Mouse (Mus musculus) G1E (cell line): ENCODE measurements around the gene Gm10382.

Experiments
- CTCF ChIP-seq: IDR thresholded peaks from 2 replicates; pipeline ENCODE4 v1.5.1; 2012; ENCODE audit warnings: low read depth, low read length, inconsistent platforms, mixed read lengths
- GATA1 ChIP-seq: IDR thresholded peaks from 2 replicates; pipeline ENCODE4 v1.6.1; 2012; ENCODE audit warnings: borderline replicate concordance, low read length, inconsistent platforms, mixed read lengths
- POLR2AphosphoS5 ChIP-seq: IDR thresholded peaks from 2 replicates; pipeline ENCODE4 v1.6.1; 2012; ENCODE audit warnings: low read depth, low read length, inconsistent platforms; ENCODE audit not compliant: insufficient replicate concordance
- TAL1 ChIP-seq: conservative IDR thresholded peaks from 2 replicates; pipeline ENCODE4 v1.6.1; 2012; ENCODE audit warnings: low read depth, low read length, inconsistent platforms, mixed read lengths

GRCm38 (mm10) chr5:125363894-125364293 is 25.2 kb upstream of the Gm10382 start:
- no peak for TF ChIP-seq CTCF
- no peak for TF ChIP-seq GATA1
- TF ChIP-seq TAL1 = no peak
- TF ChIP-seq POLR2AphosphoS5 = no peak
